Mouse (Mus musculus) myocyte (in vitro differentiated cells): Measurements from ENCODE around the gene Slc13a4. TPM values are rescaled to one million over a fixed set of nuclear protein-coding genes. Genes with fewer than 3 reads are reported as not detected.

Experiments
- H3K27me3 ChIP-seq: one replicate; pipeline ENCODE4 v1.6.1; 2011; ENCODE audit not compliant: control insufficient read depth, insufficient read depth, insufficient read length
- H3K36me3 ChIP-seq: one replicate; pipeline ENCODE4 v1.6.1; 2011; ENCODE audit not compliant: control insufficient read depth, insufficient read depth
- H3K4me2 ChIP-seq: one replicate; pipeline ENCODE4 v1.6.1; 2011; ENCODE audit warnings: low read depth, control low read depth
- H3K4me3 ChIP-seq: one replicate; pipeline ENCODE4 v1.5.1; 2011; ENCODE audit warnings: mild to moderate bottlenecking, control low read depth, moderate library complexity
- H3K79me2 ChIP-seq: one replicate; pipeline ENCODE4 v1.6.1; 2011; ENCODE audit not compliant: control insufficient read depth, insufficient read depth
- H3ac ChIP-seq: one replicate; pipeline ENCODE4 v1.6.1; 2011; ENCODE audit not compliant: control insufficient read depth, insufficient read length
- CEBPB ChIP-seq: IDR thresholded peaks from 2 replicates; pipeline ENCODE4 v1.6.1; 2011; ENCODE audit warnings: mild to moderate bottlenecking, moderate library complexity; ENCODE audit not compliant: poor library complexity, insufficient read depth, severe bottlenecking
- E2F4 ChIP-seq: IDR thresholded peaks from one replicate; pipeline ENCODE4 v1.6.1; 2011; ENCODE audit warnings: mild to moderate bottlenecking, control low read depth, moderate library complexity; ENCODE audit not compliant: insufficient read depth
- MAX ChIP-seq: IDR thresholded peaks from one replicate; pipeline ENCODE4 v1.6.1; 2011; ENCODE audit warnings: low read depth, mild to moderate bottlenecking, control low read depth
- MYOD1 ChIP-seq, 3 experiments: IDR thresholded peaks; one replicate each; pipeline ENCODE4 v1.6.1; 2011; ENCODE audit warnings: control low read depth in 2 of 3, low read depth in 2 of 3, mild to moderate bottlenecking in 2 of 3, moderate library complexity in 1 of 3; ENCODE audit not compliant: insufficient read length in 2 of 3, control insufficient read depth in 1 of 3
- MYOG ChIP-seq, 3 experiments: IDR thresholded peaks; one replicate each; pipeline ENCODE4 v1.6.1; 2011; ENCODE audit warnings: control low read depth in 2 of 3, low read depth in 2 of 3, mild to moderate bottlenecking in 2 of 3; ENCODE audit not compliant: insufficient read length in 2 of 3, control insufficient read depth in 1 of 3, insufficient read depth in 1 of 3
- POLR2A ChIP-seq: IDR thresholded peaks from one replicate; pipeline ENCODE4 v1.6.1; 2011; ENCODE audit warnings: low read depth, mild to moderate bottlenecking, control low read depth, moderate library complexity; ENCODE audit not compliant: insufficient read length
- POLR2AphosphoS2 ChIP-seq: IDR thresholded peaks from one replicate; pipeline ENCODE4 v1.6.1; 2011; ENCODE audit warnings: low read depth, control low read depth; ENCODE audit not compliant: insufficient read length
- REST ChIP-seq: IDR thresholded peaks from one replicate; pipeline ENCODE4 v1.6.1; 2011; ENCODE audit warnings: mild to moderate bottlenecking, control low read depth, moderate library complexity; ENCODE audit not compliant: insufficient read depth, insufficient read length
- SRF ChIP-seq: IDR thresholded peaks from one replicate; pipeline ENCODE4 v1.6.1; 2011; ENCODE audit warnings: low read depth; ENCODE audit not compliant: control insufficient read depth, insufficient read length
- TCF12 ChIP-seq: IDR thresholded peaks from one replicate; pipeline ENCODE4 v1.6.1; 2011; ENCODE audit warnings: mild to moderate bottlenecking, control low read depth; ENCODE audit not compliant: poor library complexity, insufficient read depth, severe bottlenecking
- TCF3 ChIP-seq: IDR thresholded peaks from one replicate; pipeline ENCODE4 v1.6.1; 2011; ENCODE audit warnings: low read depth, control low read depth; ENCODE audit not compliant: insufficient read length
- USF1 ChIP-seq: IDR thresholded peaks from one replicate; pipeline ENCODE4 v1.6.1; 2011; ENCODE audit warnings: low read depth, mild to moderate bottlenecking, control low read depth, moderate library complexity
- polyA plus RNA-seq: library from polyadenylated mRNA; unstranded; fragments of >200 nt; fragmentation: generic; extraction: Trizol; gene quantifications from one replicate; pipeline ENCODE4 v1.2.1, GENCODE M21; 2012; ENCODE audit warnings: missing spikeins

The Slc13a4 gene
- polyA plus RNA-seq, 1 experiment, result 0.04 TPM

- Histone ChIP-seq H3K4me2 (no peak overlapping the region), H3ac (no peak overlapping the region), H3K4me3 (no peak overlapping the region), H3K36me3 (no peaks in the 10 kb centered on the region), H3K79me2 (no peaks in the 10 kb centered on the region), H3K27me3 (no peaks in the 10 kb centered on the region)
- TF ChIP-seq MAX (no peak), MYOD1 (IDR thresholded peaks at IDR 0.05; ENCODE audit: control insufficient read depth in 1 of 3, insufficient read length in 2 of 3, low read depth in 2 of 3) (no peak), TCF3 (no peak), POLR2AphosphoS2 (no peak), CEBPB (no peak), USF1 (no peak), TCF12 (no peak), REST (no peak), POLR2A (no peak), MYOG (IDR thresholded peaks at IDR 0.05; ENCODE audit: control insufficient read depth in 1 of 3, insufficient read depth in 1 of 3, insufficient read length in 2 of 3, low read depth in 2 of 3) (no peak), E2F4 (no peak), SRF (no peak)
Measured at GRCm38 (mm10) chr6:35289676-35290075, 18.3 kb downstream of the Slc13a4 start.

GRCm38 (mm10) chr6:35288920-35289319 lies 19.0 kb downstream of the Slc13a4 start:
- Histone ChIP-seq H3K4me3 (no peak overlapping the region), H3K27me3 (no peaks in the 10 kb centered on the region), H3K4me2 (peak overlapping the region; percentile 45), H3K36me3 (no peaks in the 10 kb centered on the region), H3K79me2 (no peaks in the 10 kb centered on the region), H3ac (no peak overlapping the region)
- TF ChIP-seq POLR2A, result no peak

- no peaks in the 10 kb centered on the region for H3K27me3 ChIP-seq
- no peak overlapping the region for H3ac ChIP-seq
- H3K4me2 ChIP-seq, result peak overlapping the region; percentile 45
- no peak overlapping the region for H3K4me3 ChIP-seq
- no peaks in the 10 kb centered on the region for H3K36me3 ChIP-seq
- TF ChIP-seq MYOG (IDR thresholded peaks at IDR 0.05; ENCODE audit: control insufficient read depth in 1 of 3, insufficient read depth in 1 of 3, insufficient read length in 2 of 3, low read depth in 2 of 3) (peak in 1 of 3 experiments; percentile 68), POLR2AphosphoS2 (no peak), POLR2A (no peak), SRF (no peak), TCF12 (no peak), REST (no peak), MYOD1 (IDR thresholded peaks at IDR 0.05; ENCODE audit: control insufficient read depth in 1 of 3, insufficient read length in 2 of 3, low read depth in 2 of 3) (peak in 2 of 3 experiments; percentile 10 to 58)
- no peaks in the 10 kb centered on the region for H3K79me2 ChIP-seq
Measured at GRCm38 (mm10) chr6:35288114-35288761, 19.7 kb downstream of the Slc13a4 start.

GRCm38 (mm10) chr6:35279306-35279705 lies 28.6 kb downstream of the Slc13a4 start:
- no peaks in the 10 kb centered on the region for H3K36me3 ChIP-seq
- no peaks in the 10 kb centered on the region for H3K79me2 ChIP-seq
- TF ChIP-seq MYOD1 (IDR thresholded peaks at IDR 0.05; ENCODE audit: control insufficient read depth in 1 of 3, insufficient read length in 2 of 3, low read depth in 2 of 3), result no peak
- no peak for TF ChIP-seq POLR2AphosphoS2
- TF ChIP-seq CEBPB, result no peak
- no peak for TF ChIP-seq POLR2A
- no peak for TF ChIP-seq SRF
- no peak for TF ChIP-seq E2F4
- no peak for TF ChIP-seq MYOG (IDR thresholded peaks at IDR 0.05; ENCODE audit: control insufficient read depth in 1 of 3, insufficient read depth in 1 of 3, insufficient read length in 2 of 3, low read depth in 2 of 3)
- no peak for TF ChIP-seq REST
- no peak for TF ChIP-seq MAX
- TF ChIP-seq TCF12, result no peak
- TF ChIP-seq TCF3, result no peak
- no peak for TF ChIP-seq USF1
- H3K4me3 ChIP-seq, result no peak overlapping the region
- H3K4me2 ChIP-seq, result no peak overlapping the region
- no peaks in the 10 kb centered on the region for H3K27me3 ChIP-seq
- H3ac ChIP-seq, result no peak overlapping the region

- Histone ChIP-seq H3K27me3 (no peaks in the 10 kb centered on the region), H3ac (no peak overlapping the region), H3K79me2 (no peaks in the 10 kb centered on the region), H3K4me2 (no peak overlapping the region), H3K4me3 (no peak overlapping the region), H3K36me3 (no peaks in the 10 kb centered on the region)
- TF ChIP-seq USF1 (no peak), POLR2A (no peak), E2F4 (no peak), CEBPB (no peak), POLR2AphosphoS2 (no peak), MYOD1 (IDR thresholded peaks at IDR 0.05; ENCODE audit: control insufficient read depth in 1 of 3, insufficient read length in 2 of 3, low read depth in 2 of 3) (no peak), MAX (no peak), SRF (no peak), TCF3 (no peak), REST (no peak), TCF12 (no peak), MYOG (IDR thresholded peaks at IDR 0.05; ENCODE audit: control insufficient read depth in 1 of 3, insufficient read depth in 1 of 3, insufficient read length in 2 of 3, low read depth in 2 of 3) (no peak)
Measured at GRCm38 (mm10) chr6:35277903-35278587, 29.9 kb downstream of the Slc13a4 start.
